In genomic region chr19:61266246-61266615, GRCm38 (mm10) we compare ENCODE assay signal across 10 mouse cellular contexts. TPM values are rescaled to one million over a fixed set of nuclear protein-coding genes. Genes with fewer than 3 reads are reported as not detected.
DNase-seq lines count a peak whose midpoint lies in the region; ATAC-seq lines count a peak whose summit lies in the region.
"Had no signal": no experiment of that assay in that cellular context is flagged by ENCODE, and none has a peak within 500 bp of the region (broad histone marks: within the 10 kb centered on the region; RNA-seq: fewer than 3 reads in every experiment).

No protein-coding gene starts in this region.

- no peak overlapping the region for H3K4me3 ChIP-seq in forebrain, embryonic 11.5 days (ENCODE audit: low read depth, low read length)
- no peak overlapping the region for H3K4me3 ChIP-seq in forebrain, embryonic 13.5 days
- no peak overlapping the region for H3K4me3 ChIP-seq in embryonic facial prominence, embryonic 10.5 days

- no peaks in the 10 kb centered on the region for H3K27me3 ChIP-seq in forebrain, embryonic 11.5 days (ENCODE audit: control insufficient read depth, insufficient read depth, low read length)
- 0 out of 2 replicates have a peak, but pooled peaks cover 4% of the 10 kb centered on the region for H3K27me3 ChIP-seq in forebrain, embryonic 13.5 days
- H3K27me3 ChIP-seq in embryonic facial prominence, embryonic 10.5 days (replicated peaks; ENCODE audit: low read depth, poor library complexity, severe bottlenecking) = no peaks in the 10 kb centered on the region; the same call in 1 of the 2 replicates

- 4% methylated on average over 12 of the region's 12 CpGs for WGBS in forebrain, embryonic 11.5 days
- WGBS in forebrain, embryonic 13.5 days = 1% methylated on average over 12 of the region's 12 CpGs
- WGBS in embryonic facial prominence, embryonic 10.5 days = 4% methylated on average over 12 of the region's 12 CpGs

- H3K9ac ChIP-seq in forebrain, embryonic 11.5 days (ENCODE audit: low read length) = no peak overlapping the region
- no peak overlapping the region for H3K9ac ChIP-seq in forebrain, embryonic 13.5 days

- no peak for ATAC-seq in forebrain, embryonic 11.5 days (replicated peaks; ENCODE audit: low FRiP score)
- ATAC-seq in forebrain, embryonic 13.5 days = no peak

- no peaks in the 10 kb centered on the region for H3K9me3 ChIP-seq in forebrain, embryonic 11.5 days (ENCODE audit: control insufficient read depth, low read length)
- H3K9me3 ChIP-seq in forebrain, embryonic 13.5 days (replicated peaks) = no peaks in the 10 kb centered on the region
- H3K9me3 ChIP-seq in embryonic facial prominence, embryonic 10.5 days = no peaks in the 10 kb centered on the region

- H3K36me3 ChIP-seq in forebrain, embryonic 11.5 days (ENCODE audit: control insufficient read depth, insufficient read depth, low read length) = no peaks in the 10 kb centered on the region
- no peaks in the 10 kb centered on the region for H3K36me3 ChIP-seq in forebrain, embryonic 13.5 days (ENCODE audit: poor library complexity, severe bottlenecking)
- no peaks in the 10 kb centered on the region for H3K36me3 ChIP-seq in embryonic facial prominence, embryonic 10.5 days (replicated peaks)

- no peak overlapping the region for H3K4me2 ChIP-seq in forebrain, embryonic 11.5 days (ENCODE audit: low read depth, low read length, severe bottlenecking)
- H3K4me2 ChIP-seq in forebrain, embryonic 13.5 days = no peak overlapping the region

- H3K4me1 ChIP-seq in forebrain, embryonic 11.5 days (replicated peaks; ENCODE audit: control insufficient read depth, insufficient read depth, low read length) = no peaks in the 10 kb centered on the region
- no peaks in the 10 kb centered on the region for H3K4me1 ChIP-seq in forebrain, embryonic 13.5 days
- H3K4me1 ChIP-seq in embryonic facial prominence, embryonic 10.5 days = no peaks in the 10 kb centered on the region

- no peak overlapping the region for H3K27ac ChIP-seq in forebrain, embryonic 11.5 days (ENCODE audit: low read depth, low read length)
- H3K27ac ChIP-seq in forebrain, embryonic 13.5 days = no peak overlapping the region
- H3K27ac ChIP-seq in embryonic facial prominence, embryonic 10.5 days (replicated peaks) = no peak overlapping the region

- peak; percentile 73 for DNase-seq in forebrain, embryonic 11.5 days (ENCODE audit: low spot score)
- DNase-seq in urinary bladder, postnatal 25 days (ENCODE audit: low spot score) = peak; percentile 28
- no peak for DNase-seq in urinary bladder, postnatal 4 days (ENCODE audit: low spot score in 2 of 2)
- peak; percentile 64 for DNase-seq in embryonic facial prominence, embryonic 10.5 days (ENCODE audit: low spot score)
- DNase-seq in layer of hippocampus, postnatal 36 days = peak; percentile 30 to 33
- peak; percentile 75 for DNase-seq in naive thymus-derived CD4-positive, alpha-beta T cell, adult 2 months (ENCODE audit: low read depth)
- peak; percentile 68 for DNase-seq in thymus, postnatal 14 days

RNA-seq across cellular contexts. Expression of gene Gm21060, which starts 30.6 kb away (rescaled TPM):
- not detected in 2 replicates for polyA plus RNA-seq in forebrain, embryonic 11.5 days (2014; fragmentation: Nextera tagmentation; extraction: Ambion mirVana)
- not detected in 2 replicates for polyA plus RNA-seq in forebrain, embryonic 13.5 days (2015; fragmentation: Nextera tagmentation; extraction: Ambion mirVana)
- not detected in 2 replicates for polyA plus RNA-seq in embryonic facial prominence, embryonic 10.5 days (2016; fragmentation: Nextera tagmentation; extraction: Ambion mirVana)
- total RNA-seq in layer of hippocampus, postnatal 36 days (2021) = not detected
- total RNA-seq: neutrophil, adult 5-6 weeks had no signal
- polyA plus RNA-seq: heart, embryonic 14.5 days had no signal

RNA-seq across cellular contexts. Expression of gene Csf2ra, which starts 38.0 kb away (rescaled TPM):
- polyA plus RNA-seq in forebrain, embryonic 11.5 days (2014; fragmentation: Nextera tagmentation; extraction: Ambion mirVana) = 17.9 and 19.2 TPM in 2 replicates
- 20.4 and 25.2 TPM in 2 replicates for polyA plus RNA-seq in forebrain, embryonic 13.5 days (2015; fragmentation: Nextera tagmentation; extraction: Ambion mirVana)
- 13.6 and 16.3 TPM in 2 replicates for polyA plus RNA-seq in embryonic facial prominence, embryonic 10.5 days (2016; fragmentation: Nextera tagmentation; extraction: Ambion mirVana)
- total RNA-seq in layer of hippocampus, postnatal 36 days (2021) = 10 to 100 TPM; 38.3 to 38.6 TPM

Comparison
In these comparisons a context has a peak if more than half of its experiments do, and no peak if none do; other contexts are left out.
1. DNase-seq: peak in forebrain, embryonic 11.5 days (single experiment), urinary bladder, postnatal 25 days (single experiment), embryonic facial prominence, embryonic 10.5 days (single experiment), layer of hippocampus, postnatal 36 days (2 of 2), naive thymus-derived CD4-positive, alpha-beta T cell, adult 2 months (single experiment) and thymus, postnatal 14 days (single experiment); none in urinary bladder, postnatal 4 days (0 of 2).